Mouse (Mus musculus) adrenal gland, adult 18-20 months (tissue): ENCODE measurements at regions not wholly inside any gene's neighbourhood (a gene's known extent, or its start where the extent isn't known, plus 50 kb on each side); places are given as distances from the start of the nearest gene placed in this dataset.

ENCODE experiments used
- DNase-seq, 2 experiments: peaks; one replicate each; pipeline ENCODE4 v3.0.0; 2021 to 2022; ENCODE audit warnings: low spot score in 2 of 2

DNA sequence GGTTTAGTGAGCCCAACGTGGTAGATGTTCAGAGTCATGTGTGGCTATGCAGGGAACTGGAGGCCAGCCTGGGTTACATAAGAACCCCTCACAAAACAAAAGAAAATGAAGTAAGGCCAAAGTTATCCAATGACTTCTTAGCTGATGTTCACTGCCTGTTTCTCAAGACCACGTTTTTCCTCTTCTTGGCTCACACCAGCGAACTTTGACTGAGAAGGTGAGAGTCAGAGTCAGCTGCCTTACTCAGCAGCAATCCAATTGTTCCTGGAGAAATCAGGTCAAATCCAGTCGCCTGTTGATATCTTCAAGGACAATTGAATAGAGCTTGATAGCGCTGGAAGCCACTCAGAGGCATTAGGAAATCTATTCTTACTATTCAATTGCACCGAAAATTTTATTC is 142.0 kb upstream of the Mast4 start:
- no peak for DNase-seq

DNA sequence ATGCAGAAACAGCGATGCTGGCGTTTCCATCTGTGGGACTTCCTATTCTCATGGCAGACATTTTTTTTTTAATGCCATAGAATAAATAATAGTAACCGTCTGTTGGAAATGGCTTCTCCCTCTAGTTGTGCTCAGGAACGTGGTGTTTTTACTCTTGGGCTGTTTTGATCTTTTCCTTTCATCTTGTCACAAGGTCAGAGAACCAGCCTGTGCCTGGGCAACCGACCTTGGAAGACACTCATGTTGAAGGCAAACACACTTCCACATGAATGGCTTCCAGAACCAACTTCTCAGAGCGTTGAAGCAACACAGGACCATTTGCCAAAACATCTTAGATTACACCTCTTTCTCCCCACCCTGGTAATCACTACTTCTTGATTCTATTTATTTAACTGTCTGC is 137.9 kb upstream of the Mast4 start:
- no peak for DNase-seq

DNA sequence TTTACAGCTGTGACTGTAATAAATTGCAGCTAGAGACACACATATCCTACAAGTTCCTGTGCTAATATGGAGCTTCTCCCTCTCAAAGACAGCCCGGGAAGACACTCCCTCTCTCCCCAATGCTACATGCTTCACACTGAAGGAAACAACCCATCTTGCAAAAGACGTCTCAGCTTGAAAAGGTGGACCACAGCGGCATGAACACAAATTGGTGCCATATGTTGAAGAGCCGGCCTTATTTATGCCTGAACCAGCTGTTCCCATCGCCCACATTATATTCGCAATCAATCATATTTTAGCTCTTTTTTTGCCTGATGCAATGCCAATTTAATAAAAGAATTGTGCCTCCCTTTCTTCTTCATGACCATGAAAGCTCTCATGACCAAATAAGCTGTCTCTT is 135.8 kb upstream of the Mast4 start:
- DNase-seq, result no peak

DNA sequence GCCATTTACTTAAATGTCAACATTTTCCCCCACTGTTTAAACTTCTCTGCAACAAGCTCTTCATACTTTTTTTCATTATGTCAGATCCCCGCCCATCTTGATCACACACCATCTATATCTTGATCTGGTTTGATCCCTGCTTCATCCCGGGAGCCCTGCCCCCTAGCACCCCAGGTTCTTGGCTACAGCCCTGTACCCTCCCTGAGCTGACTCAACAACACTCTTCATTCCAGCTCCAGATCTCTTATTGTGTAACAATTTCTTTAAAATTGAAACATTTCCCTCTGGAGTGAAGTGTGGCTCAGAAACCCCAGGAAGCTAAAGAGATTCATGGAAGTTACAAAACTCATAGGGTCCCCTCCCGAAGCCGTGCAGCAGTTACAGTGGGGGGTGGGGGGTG is 126.2 kb upstream of the Mast4 start:
- DNase-seq, result no peak

DNA sequence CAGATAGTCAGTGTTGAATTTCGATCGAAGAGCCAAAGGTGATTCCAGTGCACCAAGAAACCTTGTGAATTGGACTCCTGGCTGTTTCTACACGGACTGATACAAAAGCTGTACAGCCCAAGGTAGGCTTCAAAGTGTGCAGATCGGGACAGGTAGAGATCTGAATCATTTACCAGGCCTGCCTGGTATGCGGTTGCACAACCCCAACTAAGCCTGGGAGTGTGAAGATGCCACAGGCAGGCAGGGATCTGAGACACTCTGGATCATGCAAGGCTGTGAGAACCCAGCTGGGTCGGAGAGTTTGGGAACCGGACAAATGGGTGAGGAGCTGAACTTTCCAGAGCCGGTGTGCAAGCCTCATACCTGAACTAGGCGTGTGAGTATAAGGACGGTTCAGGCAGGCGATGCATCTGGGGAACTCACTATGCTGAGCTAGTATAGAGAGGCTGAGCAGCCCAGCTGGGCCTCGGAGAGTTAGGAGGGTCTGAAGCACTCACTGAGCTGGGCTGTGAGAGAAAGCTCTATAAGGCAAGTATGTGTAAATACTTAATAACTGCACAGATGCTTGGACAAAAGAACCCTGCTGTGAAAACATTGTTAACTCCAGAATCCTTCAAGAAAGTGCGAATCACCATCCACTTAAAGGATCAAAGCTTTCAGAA is 125.3 kb upstream of the Mast4 start:
- no peak for DNase-seq

DNA sequence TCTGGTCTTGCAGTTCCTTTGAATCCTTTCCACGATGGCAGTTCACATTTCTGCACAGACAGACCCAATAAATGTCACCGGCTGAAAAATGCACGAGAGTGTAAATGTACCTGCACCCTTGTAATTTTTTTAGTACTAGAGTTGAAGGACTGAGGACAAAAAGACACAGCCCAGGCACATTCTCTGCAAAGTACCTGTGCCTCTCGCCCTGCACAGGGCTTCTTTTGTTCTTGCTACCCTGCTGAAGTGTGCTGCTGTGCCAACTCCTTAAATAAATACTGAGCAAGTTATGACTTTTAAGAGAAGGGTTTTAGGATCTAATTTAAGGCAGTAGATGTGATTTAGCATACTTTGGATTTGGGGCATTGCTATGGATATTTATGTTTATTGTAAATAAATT is 118.5 kb upstream of the Mast4 start:
- DNase-seq, result no peak

DNA sequence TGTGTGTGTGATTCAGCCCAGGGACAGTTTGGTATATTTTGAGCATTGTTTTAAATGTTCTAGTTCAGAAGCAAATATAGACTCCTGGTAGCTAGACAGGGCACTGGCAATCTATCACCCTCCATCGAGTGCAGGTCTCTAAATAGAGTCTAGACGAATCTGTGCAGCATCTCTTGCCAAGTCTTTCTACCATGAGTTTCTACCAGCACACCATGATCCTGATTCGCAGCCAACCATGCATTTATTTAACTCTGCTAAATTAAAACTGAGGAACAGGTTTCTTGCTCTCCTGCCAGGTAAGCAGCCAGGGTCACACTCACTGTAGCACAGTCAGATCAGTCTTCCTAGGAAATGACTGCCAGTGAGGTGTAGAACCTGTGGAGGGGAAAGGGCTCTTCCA is 96.3 kb upstream of the Mast4 start:
- DNase-seq, result no peak

DNA sequence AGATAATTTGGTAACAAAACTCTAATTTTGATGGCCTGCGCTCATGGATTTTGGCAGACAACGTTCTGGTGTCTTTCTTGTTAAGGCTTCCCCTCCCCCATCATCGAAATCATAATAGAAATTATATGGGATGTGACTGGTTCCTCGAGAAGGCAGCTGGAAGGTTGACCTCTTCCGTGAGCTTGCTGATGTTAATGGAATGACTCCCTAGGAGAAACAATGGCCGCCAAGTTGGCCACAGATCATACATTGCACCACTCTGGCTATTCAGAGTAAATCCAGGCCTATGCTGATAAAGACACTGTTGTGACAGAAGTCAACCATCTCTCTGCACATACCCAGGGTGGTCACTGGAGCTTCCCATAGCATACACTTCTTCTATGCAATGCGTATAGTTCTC is 89.7 kb upstream of the Mast4 start:
- DNase-seq, result no peak

DNA sequence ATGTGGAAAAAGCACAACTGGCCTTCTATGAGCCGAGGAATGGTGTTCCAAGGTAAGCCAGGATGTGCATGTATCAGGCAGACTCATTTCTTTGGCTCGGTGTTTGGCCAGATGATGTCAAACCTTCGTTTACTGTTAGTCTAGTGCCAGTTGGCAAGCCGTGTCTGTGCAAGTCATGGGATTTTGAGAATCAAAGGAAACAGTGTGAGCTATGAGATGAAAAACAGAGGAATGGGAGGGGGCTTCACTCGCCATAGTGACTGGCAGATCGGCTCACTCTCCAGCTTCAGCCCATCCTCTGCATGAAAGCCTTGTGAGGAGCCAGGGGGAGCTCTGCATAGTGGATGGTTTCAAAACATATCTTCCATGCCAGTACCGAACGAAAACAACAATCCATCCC is 89.1 kb upstream of the Mast4 start:
- no peak for DNase-seq

DNA sequence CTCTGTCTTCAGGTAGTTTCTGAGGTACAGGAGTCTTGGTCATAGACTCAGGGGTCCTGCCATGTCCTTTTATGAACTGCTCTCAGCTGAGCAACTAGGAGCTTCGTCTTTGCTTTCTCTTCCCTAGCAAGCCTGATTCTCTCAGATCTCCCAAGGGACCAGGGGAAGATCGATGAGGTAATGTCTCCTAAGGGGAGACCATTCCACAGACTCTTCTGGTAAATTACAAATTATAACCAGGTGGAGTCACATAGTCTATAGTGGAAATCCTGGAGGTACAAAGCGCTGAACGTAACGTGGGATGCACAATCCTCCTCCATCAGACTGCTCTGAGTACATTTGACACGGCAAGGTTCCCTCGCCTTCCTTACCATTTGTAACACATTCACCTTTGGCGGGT is 88.7 kb upstream of the Mast4 start:
- DNase-seq, result no peak

DNA sequence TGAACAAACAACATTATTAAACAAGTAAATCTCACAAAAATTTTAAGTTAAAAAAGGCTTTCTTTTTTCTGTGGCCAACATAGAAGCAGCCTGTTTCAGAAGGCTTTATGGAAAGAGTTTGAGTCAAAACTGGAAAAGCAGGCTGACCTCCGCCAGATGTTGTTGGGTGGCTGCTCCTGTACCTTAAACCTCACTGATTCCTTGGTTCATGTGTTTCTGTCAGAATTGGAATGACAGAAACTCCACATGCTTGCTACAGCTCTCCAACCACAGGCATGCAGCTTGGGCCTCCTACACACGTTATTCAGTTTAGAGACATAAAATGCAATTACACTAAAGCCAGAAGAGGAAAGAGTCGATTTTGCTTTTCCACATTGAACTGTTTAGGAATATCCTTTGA is 84.8 kb upstream of the Mast4 start:
- DNase-seq, result no peak

DNA sequence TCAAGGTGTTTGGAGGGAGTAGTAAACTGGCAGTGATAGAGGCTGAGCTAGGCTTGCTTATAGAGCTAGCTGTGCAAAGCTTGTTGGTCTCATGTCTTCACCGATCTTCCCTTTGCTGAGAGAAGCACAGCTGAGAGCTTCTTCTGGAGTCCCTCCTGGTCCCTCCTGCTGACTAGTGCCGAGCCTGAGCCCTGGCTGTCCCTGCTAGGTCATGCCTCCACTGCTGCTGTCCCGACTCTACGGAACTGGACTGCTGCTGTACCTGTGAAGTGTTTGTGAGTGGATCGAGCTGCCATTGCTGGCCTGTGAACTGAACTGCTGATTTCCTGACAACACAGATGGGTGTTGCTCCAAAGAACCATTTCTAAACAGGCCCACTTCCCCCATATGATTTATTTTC is 83.0 kb upstream of the Mast4 start:
- DNase-seq, result no peak

DNA sequence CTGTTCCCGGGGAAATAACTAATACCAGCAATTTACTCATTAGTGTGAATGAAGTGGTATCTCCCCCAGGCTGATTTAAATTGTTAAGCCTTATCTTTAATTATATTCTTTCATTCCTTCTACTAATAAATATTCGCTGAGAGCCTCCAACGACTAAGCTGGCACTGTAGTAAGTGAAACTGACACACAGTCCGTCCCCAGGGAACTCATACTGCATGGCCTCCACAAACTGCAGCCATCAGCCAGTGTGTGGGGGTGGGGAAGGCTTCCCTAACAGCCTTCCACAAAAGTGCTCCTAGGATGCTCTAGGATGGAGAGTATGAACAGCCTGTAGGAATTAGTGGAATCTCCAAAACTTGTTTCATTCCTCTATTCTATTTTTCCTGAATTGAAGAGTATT is 81.0 kb upstream of the Mast4 start:
- DNase-seq, result no peak

DNA sequence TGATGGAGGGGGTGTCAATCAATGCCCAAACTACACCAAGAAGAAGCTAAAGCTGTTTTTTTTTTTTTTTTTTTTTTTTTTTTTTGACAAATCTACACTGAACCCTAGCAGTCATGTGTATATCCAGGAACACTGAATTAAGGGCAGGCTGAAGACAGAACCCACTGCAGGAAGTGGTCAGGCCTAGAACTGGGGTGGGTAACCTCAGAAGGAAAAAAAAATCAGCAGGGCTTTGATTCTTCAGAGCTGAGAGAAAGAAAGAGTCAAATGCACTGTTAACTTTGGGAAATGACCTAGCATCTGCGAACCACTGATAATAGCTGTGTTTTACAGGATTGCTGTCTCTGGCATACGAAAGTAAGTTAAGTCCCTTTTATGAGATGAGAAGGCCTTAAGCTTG is 78.3 kb upstream of the Mast4 start:
- DNase-seq, result no peak

DNA sequence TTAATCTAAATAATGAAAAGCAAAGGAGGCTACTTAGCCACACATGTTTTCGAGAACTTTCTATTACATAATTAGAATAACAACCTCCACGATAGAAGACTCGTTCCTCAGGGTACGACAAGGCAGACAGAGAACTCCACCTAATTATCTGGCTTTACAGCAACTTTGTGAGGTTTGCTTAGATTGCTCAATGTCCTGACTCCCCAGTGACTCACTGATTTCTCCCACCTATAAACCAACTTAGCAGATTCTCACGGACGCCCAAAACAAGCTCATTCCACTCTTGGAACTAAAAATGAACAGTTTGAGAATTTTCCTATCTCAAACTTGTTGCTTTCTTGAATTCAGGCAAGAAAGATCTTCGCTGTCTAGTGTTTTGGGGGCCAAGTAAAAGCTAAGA is 75.0 kb upstream of the Mast4 start:
- no peak for DNase-seq

DNA sequence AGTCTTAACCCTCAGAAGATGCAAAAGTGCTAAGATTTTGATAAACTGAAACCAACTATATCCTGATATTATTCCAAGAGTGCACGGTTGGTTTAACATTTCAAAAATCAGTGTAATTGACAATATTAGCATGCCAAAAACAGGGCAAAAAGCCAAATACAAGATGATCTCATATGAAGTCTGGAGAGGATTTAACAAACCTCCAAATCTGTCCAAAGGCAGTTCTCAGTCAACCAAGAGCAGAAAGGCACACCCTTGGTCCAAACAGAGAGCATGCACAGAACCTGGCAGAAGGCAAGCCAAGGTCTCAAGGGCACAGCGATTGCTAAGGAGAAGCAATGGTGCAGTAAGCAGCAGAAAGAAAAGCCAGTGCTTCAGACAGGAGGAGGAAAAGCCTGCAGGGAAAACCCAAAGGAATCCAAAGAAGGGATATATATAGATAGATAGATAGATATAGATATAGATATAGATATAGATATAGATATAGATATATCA is 62.3 kb upstream of the Mast4 start:
- DNase-seq, result no peak

DNA sequence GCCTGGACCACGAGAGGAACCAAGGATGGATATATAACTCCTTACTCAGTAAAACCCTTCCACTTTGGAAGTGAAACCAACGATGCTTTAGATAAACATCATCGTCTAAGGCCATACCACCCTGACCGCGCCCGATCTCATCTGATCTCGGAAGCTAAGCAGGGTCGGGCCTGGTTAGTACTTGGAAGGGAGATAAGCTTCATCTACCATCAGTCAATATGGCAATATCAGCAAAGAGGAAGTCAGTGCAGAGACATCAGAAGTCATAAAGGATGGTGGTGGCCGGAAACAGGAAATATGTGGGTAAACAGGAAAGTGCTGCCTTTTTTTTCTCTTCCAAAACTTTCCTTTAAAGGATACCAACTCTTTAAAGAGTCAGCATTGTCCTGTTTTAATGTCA is 61.8 kb upstream of the Mast4 start:
- DNase-seq, result no peak

DNA sequence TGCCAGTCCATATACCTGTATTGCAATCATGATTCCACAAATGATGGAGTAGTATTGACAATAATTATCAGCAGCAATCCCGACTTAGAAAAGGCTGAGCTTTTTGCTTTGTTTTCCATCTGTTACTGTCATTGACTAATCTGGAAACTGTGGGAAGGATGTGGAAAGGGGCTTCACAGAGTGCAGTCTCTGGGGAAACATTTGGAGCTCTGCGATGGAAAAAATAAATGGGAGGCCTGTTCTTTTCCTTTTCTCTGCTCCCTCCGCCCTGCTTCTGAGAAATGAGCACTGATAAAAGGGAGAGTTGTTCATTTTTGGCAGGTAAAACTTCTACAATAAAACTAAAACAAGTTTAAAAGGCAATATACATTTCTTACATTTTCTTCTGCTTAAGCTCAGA is 58.3 kb upstream of the Mast4 start:
- DNase-seq, result no peak

DNA sequence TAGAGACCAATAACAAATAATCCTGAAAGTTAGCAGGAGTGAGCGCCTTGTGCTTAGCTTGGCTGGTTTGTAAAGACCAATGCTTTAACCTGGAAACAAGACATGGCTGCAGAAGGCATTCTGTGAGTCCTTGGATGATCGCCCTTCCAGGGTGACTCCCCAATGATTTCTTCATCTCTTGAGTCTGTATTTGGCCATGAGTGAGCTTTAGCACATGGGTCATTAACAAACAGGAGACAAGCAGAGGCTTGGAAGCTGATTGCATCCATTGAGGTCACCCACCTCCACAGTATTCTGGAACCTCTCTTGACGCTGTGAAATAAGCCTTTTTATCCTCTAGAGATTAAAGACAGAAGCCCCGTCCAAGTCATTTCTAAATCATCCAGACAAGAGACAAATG is 57.1 kb upstream of the Mast4 start:
- peak in 1 of 2 experiments; percentile 7 for DNase-seq

DNA sequence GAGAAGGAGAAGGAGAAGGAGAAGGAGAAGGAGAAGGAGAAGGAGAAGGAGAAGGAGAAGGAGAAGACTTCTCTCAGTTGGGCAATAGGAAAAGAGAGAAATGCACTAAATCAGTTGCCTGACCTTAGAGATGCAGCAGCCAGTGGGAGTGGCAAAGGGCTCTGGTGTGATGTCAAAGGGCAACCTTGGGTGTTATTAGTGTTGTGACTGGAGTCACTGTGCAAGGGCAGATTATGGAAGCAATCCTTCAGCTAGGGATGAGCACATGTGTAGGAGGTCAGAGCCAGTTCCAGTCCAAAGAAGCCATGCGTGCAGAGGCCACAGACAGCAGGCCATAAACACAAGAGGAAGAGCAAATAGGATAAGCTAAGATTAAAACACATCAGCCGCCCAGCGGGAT is 56.7 kb upstream of the Mast4 start:
- DNase-seq, result peak in 1 of 2 experiments; percentile 12

DNA sequence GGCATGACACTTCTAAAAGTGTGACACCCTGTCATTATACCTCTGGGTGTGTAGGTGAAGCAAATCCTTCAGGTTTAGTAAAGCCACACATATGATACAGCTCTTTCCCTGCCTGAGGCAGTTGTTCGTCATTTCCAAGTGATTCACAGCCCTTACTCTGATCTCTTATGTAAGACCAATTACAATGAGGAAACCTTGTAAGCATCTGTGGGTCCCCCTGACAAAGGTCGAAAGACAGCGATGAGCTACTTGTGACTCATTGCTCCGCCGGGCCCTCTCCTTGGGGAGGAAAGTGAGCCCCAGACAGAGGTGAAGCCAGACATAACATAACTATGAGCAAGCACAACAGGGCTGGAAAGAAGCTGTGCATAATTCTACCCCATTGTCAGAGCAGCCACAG is 52.7 kb upstream of the Mast4 start:
- DNase-seq, result peak in 1 of 2 experiments; percentile 20
